Mouse (Mus musculus) cerebellum, adult 2 months (tissue): ENCODE results near the gene Hebp2. TPM values are rescaled to one million over a fixed set of nuclear protein-coding genes. Genes with fewer than 3 reads are reported as not detected.
A peak's percentile ranks its signal among the peaks of the same experiment; 100 is the strongest.

Experiments
- DNase-seq, 2 experiments: peaks; one replicate each; pipeline ENCODE4 v3.0.0; 2021
- H3K27ac ChIP-seq: fragments of 200-500 bp; 2 replicates; pipeline ENCODE4 v1.5.1; 2012; ENCODE audit warnings: low read length, control low read depth, inconsistent platforms; ENCODE audit not compliant: insufficient read depth
- H3K27me3 ChIP-seq: fragments of 200-500 bp; 2 replicates; pipeline ENCODE4 v1.6.1; 2012; ENCODE audit warnings: inconsistent platforms, mild to moderate bottlenecking, low read length, moderate library complexity; ENCODE audit not compliant: control insufficient read depth, insufficient read depth
- H3K4me1 ChIP-seq: fragments of 200-500 bp; 2 replicates; pipeline ENCODE4 v1.6.1; 2011; ENCODE audit warnings: low read length; ENCODE audit not compliant: control insufficient read depth, insufficient read depth
- H3K4me3 ChIP-seq: fragments of 200-500 bp; replicated peaks from 2 replicates; pipeline ENCODE3; 2011; ENCODE audit warnings: mild to moderate bottlenecking, low read depth, low read length, control low read depth; ENCODE audit not compliant: insufficient read depth
- CTCF ChIP-seq: fragments of 200-500 bp; IDR thresholded peaks from 2 replicates; pipeline ENCODE4 v1.5.1; 2011; ENCODE audit warnings: low read depth, mild to moderate bottlenecking, control low read depth, low read length, moderate library complexity, borderline replicate concordance; ENCODE audit not compliant: insufficient read depth
- POLR2A ChIP-seq: fragments of 200-500 bp; IDR thresholded peaks from 2 replicates; pipeline ENCODE4 v1.6.1; 2011; ENCODE audit warnings: low read length, control low read depth, borderline replicate concordance; ENCODE audit not compliant: insufficient read depth
- whole genome bisulfite sequencing: fragments of 180-500 bp; shearing (Covaris S2); methylation state at CpG from one replicate; pipeline ENCODE4 v1.1.7; 2018; 5-methylcytosine and 5-hydroxymethylcytosine counted together
- polyA plus RNA-seq: library from polyadenylated mRNA; depleted of rRNA; stranded (reverse); fragments of >200 nt; gene quantifications from 2 replicates; pipeline ENCODE4 v1.2.3, GENCODE M21; 2012

Hebp2 gene
- polyA plus RNA-seq, 1 experiment = 11.1 TPM

GRCm38 (mm10) chr10:18526184-18526850 is 19.6 kb downstream of the Hebp2 start:
- peaks cover 17% of the 10 kb centered on the region for H3K4me1 ChIP-seq
- no peaks in the 10 kb centered on the region for H3K27me3 ChIP-seq
- DNase-seq = peak; percentile 85 to 87
- peak overlapping the region; percentile 51 for H3K4me3 ChIP-seq
- WGBS = 6% methylated on average over 22 of the region's 22 CpGs
- peak overlapping the region; percentile 72 for H3K27ac ChIP-seq
- TF ChIP-seq POLR2A (peak; percentile 43; the same call in 1 of the 2 replicates), CTCF (no peak)

DNA sequence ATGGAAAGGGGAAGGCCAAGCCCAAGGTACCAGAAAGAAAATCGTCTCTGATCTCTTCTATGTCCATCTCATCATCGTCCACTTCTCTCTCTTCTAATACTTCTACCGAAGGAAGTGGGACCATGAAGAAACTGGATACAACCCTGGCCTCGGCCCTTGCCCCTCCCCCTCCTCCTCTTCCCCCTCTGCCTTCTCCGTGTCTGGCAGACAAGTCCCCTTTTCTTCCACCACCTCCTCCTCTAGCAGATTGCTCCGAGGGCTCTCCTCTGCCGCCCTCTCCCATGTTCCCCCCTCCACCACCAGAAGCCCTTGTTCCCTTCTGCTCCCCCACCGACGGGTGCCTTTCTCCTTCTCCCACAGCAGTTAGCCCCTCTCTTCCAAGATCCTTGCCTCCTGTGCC is 20.1 kb downstream of the Hebp2 start:
- DNase-seq = no peak
- Histone ChIP-seq H3K27me3 (no peaks in the 10 kb centered on the region), H3K4me1 (peaks cover 17% of the 10 kb centered on the region), H3K27ac (peak overlapping the region; percentile 72), H3K4me3 (peak overlapping the region; percentile 51)
- 16% methylated on average over 9 of the region's 9 CpGs for WGBS
- no peak for TF ChIP-seq CTCF
- no peak for TF ChIP-seq POLR2A

- TF ChIP-seq POLR2A = no peak
- no peak for TF ChIP-seq CTCF
- WGBS = 57% methylated on average over 15 of the region's 15 CpGs
- Histone ChIP-seq H3K4me3 (no peak overlapping the region), H3K27me3 (no peaks in the 10 kb centered on the region), H3K27ac (no peak overlapping the region), H3K4me1 (peaks cover 17% of the 10 kb centered on the region)
- DNase-seq = peak; percentile 39 to 41
Observed at GRCm38 (mm10) chr10:18525311-18525710, 20.6 kb downstream of the Hebp2 start.

GRCm38 (mm10) chr10:18522556-18522955 is 23.3 kb downstream of the Hebp2 start:
- DNase-seq = no peak
- Histone ChIP-seq H3K4me3 (no peak overlapping the region), H3K27ac (no peak overlapping the region), H3K4me1 (peaks cover 17% of the 10 kb centered on the region), H3K27me3 (no peaks in the 10 kb centered on the region)
- 62% methylated on average over 2 of the region's 2 CpGs for WGBS
- TF ChIP-seq CTCF (no peak), POLR2A (no peak)

DNA sequence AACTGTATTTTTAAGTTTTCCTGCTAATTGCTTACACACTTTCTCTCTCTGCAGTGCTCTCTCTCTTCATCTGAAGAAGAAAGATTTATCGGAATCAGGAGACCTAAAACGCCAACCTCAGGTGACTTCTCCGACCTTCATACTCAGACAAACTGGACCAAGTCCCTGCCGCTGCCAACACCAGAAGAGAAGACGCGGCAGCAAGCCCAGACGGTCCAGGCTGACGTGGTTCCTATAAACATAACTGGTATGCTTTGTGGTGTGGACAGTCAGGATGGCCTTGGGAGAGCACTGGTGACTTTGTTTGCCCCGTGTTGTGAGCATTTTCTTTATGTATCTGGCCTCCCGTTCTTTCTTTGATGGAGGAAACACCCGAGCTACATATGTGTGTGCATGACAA is 34.4 kb downstream of the Hebp2 start:
- no peak overlapping the region for H3K4me3 ChIP-seq
- WGBS = 83% methylated on average over 11 of the region's 11 CpGs
- no peak overlapping the region for H3K27ac ChIP-seq
- no peak for DNase-seq
- TF ChIP-seq CTCF (no peak), POLR2A (no peak)
- H3K4me1 ChIP-seq = no peaks in the 10 kb centered on the region
- no peaks in the 10 kb centered on the region for H3K27me3 ChIP-seq

- Histone ChIP-seq H3K4me3 (no peak overlapping the region), H3K27me3 (no peaks in the 10 kb centered on the region), H3K4me1 (no peaks in the 10 kb centered on the region), H3K27ac (no peak overlapping the region)
- WGBS = 57% methylated on average over 3 of the region's 3 CpGs
- TF ChIP-seq CTCF = no peak
- TF ChIP-seq POLR2A = no peak
- no peak for DNase-seq
Observed at GRCm38 (mm10) chr10:18510663-18511062, 35.2 kb downstream of the Hebp2 start.

GRCm38 (mm10) chr10:18508586-18508985 is 37.3 kb downstream of the Hebp2 start:
- TF ChIP-seq CTCF (no peak), POLR2A (no peak)
- Histone ChIP-seq H3K27me3 (no peaks in the 10 kb centered on the region), H3K4me1 (no peaks in the 10 kb centered on the region), H3K27ac (no peak overlapping the region), H3K4me3 (no peak overlapping the region)
- WGBS = 77% methylated on average over 1 of the region's 1 CpGs
- peak in 1 of 2 experiments; percentile 43 for DNase-seq

DNA sequence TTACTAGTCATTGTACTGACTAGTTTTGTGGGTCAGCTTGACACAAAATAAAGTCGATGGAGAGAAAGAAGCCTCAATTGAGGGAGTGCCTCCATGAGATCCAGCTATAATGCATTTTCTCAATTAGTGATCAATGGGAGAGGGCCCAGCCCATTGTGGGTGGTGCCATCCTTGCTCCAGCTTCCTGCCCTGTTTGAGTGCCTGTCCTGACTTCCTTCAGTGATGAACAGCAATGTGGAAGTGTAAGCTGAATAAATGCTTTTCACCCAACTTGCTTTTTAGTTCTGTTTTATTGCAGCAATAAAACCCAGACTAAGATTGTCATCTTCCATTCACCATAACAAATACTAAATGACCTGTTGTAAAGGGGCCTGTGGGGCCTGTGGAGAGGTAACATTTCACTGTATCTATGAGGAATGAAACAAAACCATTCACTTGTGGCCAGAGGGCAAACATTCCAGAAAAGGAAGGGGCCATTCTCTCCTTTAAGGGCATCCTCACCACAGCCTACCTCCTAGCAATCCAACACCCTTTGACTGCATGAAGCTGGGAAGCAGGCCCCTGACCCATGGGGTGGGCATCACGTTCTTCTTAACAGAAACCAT is 37.9 kb downstream of the Hebp2 start:
- no peak for DNase-seq
- Histone ChIP-seq H3K27ac (no peak overlapping the region), H3K4me1 (no peaks in the 10 kb centered on the region), H3K4me3 (no peak overlapping the region), H3K27me3 (no peaks in the 10 kb centered on the region)
- 67% methylated on average over 2 of the region's 2 CpGs for WGBS
- TF ChIP-seq POLR2A (no peak), CTCF (no peak)
